Mouse (Mus musculus) fat pad, adult 2 months (tissue): ENCODE data around the gene Sdccag8.

ENCODE experiments used
- DNase-seq: peaks from one replicate; pipeline ENCODE4 v3.0.0-alpha.2; 2011; ENCODE audit warnings: low read depth, low spot score; ENCODE audit errors: extremely low read depth

Sdccag8 gene

GRCm38 (mm10) chr1:177039093-177039674, 224.7 kb downstream of the Sdccag8 start:
- no peak for DNase-seq

- no peak for DNase-seq
Measured at GRCm38 (mm10) chr1:177040058-177040457, 225.6 kb downstream of the Sdccag8 start.

DNA sequence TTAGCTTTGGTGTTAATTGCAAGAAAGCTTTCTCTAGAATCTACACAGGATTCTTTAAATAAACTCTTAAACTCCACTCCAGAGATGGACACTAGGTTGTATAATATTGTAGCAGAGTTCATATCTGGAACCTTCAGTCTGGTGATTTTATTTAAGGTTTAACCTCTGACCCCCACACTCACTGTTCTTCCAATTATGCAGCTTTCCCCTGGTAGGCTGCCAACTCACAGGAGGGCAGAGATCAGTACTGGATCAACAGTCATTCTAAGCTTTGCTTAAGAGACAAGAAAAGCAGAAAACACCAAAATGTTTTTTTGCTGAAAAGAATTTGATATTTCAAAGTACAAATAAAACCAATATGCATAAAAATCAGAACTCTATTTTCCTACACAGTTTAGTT, 231.4 kb downstream of the Sdccag8 start:
- no peak for DNase-seq

GRCm38 (mm10) chr1:177046963-177047362, 232.5 kb downstream of the Sdccag8 start:
- DNase-seq: no peak

GRCm38 (mm10) chr1:177048773-177049172, 234.3 kb downstream of the Sdccag8 start:
- no peak for DNase-seq

- no peak for DNase-seq
Measured at GRCm38 (mm10) chr1:177051366-177051963, 237.0 kb downstream of the Sdccag8 start.

DNA sequence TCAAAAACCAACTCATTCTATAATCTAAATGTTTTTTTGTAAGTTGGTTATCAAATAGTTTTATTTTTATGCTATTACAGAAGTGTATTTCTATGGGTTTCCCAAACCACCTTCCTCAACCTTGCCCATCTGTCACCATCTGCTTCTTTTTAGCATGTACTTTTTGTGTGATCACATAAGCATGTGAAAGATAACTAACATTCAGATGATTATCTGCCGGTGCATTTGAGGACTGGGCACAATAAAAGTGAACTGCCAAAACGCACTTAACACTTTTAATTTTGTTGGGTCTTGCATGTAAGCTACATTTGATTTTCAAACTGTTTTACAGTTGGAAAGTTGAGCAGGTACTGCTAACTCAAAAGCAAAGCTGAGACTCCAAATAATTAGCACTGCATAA, 240.4 kb downstream of the Sdccag8 start:
- DNase-seq: no peak

DNA sequence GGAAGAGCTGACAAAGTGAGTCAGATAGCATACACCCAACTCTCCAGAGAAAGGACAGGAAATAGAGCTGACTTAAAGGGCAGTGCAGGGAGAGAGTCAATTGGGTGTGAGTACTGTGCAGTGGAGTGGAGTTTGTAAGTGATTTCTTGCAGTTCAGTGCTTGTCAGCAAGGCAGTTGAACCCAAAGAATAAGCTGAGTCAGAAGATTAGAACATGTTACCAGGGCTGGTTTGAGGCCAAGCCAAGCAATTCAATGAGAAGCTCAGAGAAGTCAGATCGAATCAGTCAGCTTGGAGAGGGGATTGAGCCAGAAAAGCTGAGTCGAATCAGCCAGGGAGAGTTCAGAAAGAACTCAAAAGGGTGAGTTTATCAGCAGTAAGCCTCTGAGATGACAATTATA, 247.3 kb downstream of the Sdccag8 start:
- DNase-seq: no peak

DNA sequence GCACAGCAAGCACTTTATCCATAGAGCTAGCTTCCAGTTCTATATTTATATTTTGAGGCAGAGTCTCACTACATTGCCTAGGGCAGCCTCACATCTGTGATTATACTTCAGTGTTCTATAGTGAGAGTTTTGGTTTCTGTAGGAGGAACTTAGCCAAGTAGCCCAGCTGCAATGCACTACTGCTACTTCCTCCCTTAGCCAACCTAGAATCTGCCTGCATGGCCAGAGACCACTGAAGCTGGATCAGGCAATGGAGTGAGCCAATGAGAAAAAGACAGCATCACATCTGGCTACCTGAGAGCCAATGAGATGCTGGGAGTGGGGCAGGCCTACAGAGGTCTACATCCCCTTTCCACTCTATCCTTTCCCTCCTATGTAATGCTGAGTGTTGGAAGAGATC, 251.3 kb downstream of the Sdccag8 start:
- DNase-seq: no peak

GRCm38 (mm10) chr1:177067123-177067646, 252.7 kb downstream of the Sdccag8 start:
- DNase-seq: no peak

DNA sequence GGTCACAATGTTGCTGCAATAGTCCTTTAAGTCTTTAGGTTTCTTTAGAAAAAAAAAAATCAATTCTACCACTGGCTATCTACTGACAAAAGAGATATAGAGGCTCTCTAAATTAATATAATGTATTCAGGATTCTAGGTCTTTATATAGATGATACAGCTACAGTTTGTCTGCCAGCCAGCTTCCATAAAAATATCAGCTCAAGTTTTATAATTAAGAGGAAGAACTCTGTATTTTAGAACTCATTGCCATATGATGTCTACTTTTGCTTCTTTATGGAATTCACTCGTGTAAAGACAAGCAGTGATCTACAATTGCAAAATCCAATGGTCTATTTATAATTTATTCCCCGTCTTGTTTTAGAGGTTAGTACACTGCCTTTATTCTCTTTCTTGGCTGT, 254.7 kb downstream of the Sdccag8 start:
- no peak for DNase-seq
